Mouse (Mus musculus): ENCODE measurements around the gene Rgsl1.

DNA sequence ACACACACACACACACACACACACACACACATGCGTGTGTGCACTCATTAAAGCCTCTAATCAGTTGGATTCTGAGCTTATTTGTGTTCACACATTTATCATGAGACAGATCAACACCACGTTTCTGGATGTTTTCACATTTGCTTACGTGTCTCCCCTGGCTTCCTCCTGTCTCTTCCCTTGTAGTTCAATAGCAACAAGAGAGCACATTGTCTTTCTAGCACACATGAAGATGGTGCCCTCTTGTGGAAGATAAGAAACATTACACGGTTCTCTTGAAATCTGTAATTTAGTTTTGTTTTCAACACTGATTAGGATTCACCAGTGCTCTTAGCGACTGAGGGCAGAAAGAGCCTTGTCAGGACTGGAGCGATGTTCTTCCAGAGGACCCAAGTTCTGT, 2.9 kb upstream of the Rgsl1 start:
- TF ChIP-seq POLR2A (IDR thresholded peaks at IDR 0.05; ENCODE audit: borderline replicate concordance, low read depth, low read length), result no peak
- TF ChIP-seq CTCF (IDR thresholded peaks at IDR 0.05; ENCODE audit: low read depth, low read length), result no peak

All from bone marrow macrophage, adult 2 months (primary cell).